Mouse (Mus musculus): ENCODE data around the gene Mapre1.

GRCm38 (mm10) chr2:153740500-153741436 is at the start of gene Mapre1:
- TF ChIP-seq CTCF (IDR thresholded peaks at IDR 0.05; ENCODE audit: control insufficient read depth, insufficient read depth, insufficient replicate concordance, low read depth, low read length) (no peak), POLR2A (IDR thresholded peaks at IDR 0.05; ENCODE audit: control insufficient read depth, low read depth, low read length) (peak; percentile 49)
